Mouse (Mus musculus) heart, embryonic 12.5 days (tissue): Measurements from ENCODE around the gene Gabpb1. TPM values are rescaled to one million over a fixed set of nuclear protein-coding genes. Genes with fewer than 3 reads are reported as not detected.

Experiments
- ATAC-seq: fragments of 200-750 bp; cut with Nextera tagmentation; 2 replicates; pipeline ENCODE4 v1.8.0; 2017; ENCODE audit warnings: moderate TSS enrichment, moderate library complexity; ENCODE audit not compliant: insufficient number of reproducible peaks, low FRiP score
- H3K27ac ChIP-seq: fragments of 300-500 bp; sonication (generic); 2 replicates; pipeline ENCODE4 v1.5.1; 2016; ENCODE audit warnings: mild to moderate bottlenecking, moderate library complexity; ENCODE audit not compliant: poor library complexity, severe bottlenecking
- H3K27me3 ChIP-seq: fragments of 300-500 bp; sonication (generic); replicated peaks from 2 replicates; pipeline ENCODE4 v1.6.1; 2016; ENCODE audit warnings: mild to moderate bottlenecking, moderate library complexity
- H3K36me3 ChIP-seq: fragments of 300-500 bp; sonication (generic); 2 replicates; pipeline ENCODE4 v1.6.1; 2016; ENCODE audit warnings: mild to moderate bottlenecking, moderate library complexity
- H3K4me1 ChIP-seq: fragments of 300-500 bp; sonication (generic); replicated peaks from 2 replicates; pipeline ENCODE4 v1.6.1; 2016; ENCODE audit warnings: mild to moderate bottlenecking
- H3K4me2 ChIP-seq: fragments of 300-500 bp; sonication (generic); 2 replicates; pipeline ENCODE4 v1.6.1; 2016; ENCODE audit warnings: mild to moderate bottlenecking, moderate library complexity
- H3K4me3 ChIP-seq: fragments of 300-500 bp; sonication (generic); 2 replicates; pipeline ENCODE4 v1.5.1; 2016; ENCODE audit warnings: mild to moderate bottlenecking
- H3K9ac ChIP-seq: fragments of 300-500 bp; sonication (generic); 2 replicates; pipeline ENCODE4 v1.6.1; 2016; ENCODE audit warnings: mild to moderate bottlenecking, moderate library complexity
- H3K9me3 ChIP-seq: fragments of 300-500 bp; sonication (generic); replicated peaks from 2 replicates; pipeline ENCODE4 v1.6.1; 2016; ENCODE audit warnings: mild to moderate bottlenecking, moderate library complexity
- WGBS: fragments of 180-500 bp; shearing (Covaris S2); methylation state at CpG from one replicate; pipeline ENCODE4 v1.1.7; 2016; 5-methylcytosine and 5-hydroxymethylcytosine counted together
- polyA plus RNA-seq: library from polyadenylated mRNA; unstranded; fragments of >200 nt; fragmentation: Nextera tagmentation; extraction: Ambion mirVana; gene quantifications from 2 replicates; pipeline ENCODE4 v1.2.1, GENCODE M21; 2016

Gene Gabpb1
- polyA plus RNA-seq, 1 experiment from 2014 or later: 39.0 TPM

- Histone ChIP-seq H3K4me3 (peak overlapping the region; percentile 99), H3K9me3 (no peaks in the 10 kb centered on the region), H3K9ac (peak overlapping the region; percentile 99), H3K4me2 (peak overlapping the region; percentile 83), H3K27me3 (no peaks in the 10 kb centered on the region), H3K36me3 (peaks cover 11% of the 10 kb centered on the region), H3K4me1 (peaks cover 13% of the 10 kb centered on the region), H3K27ac (peak overlapping the region; percentile 100)
- peak; percentile 86 for ATAC-seq
- WGBS: under 1% methylated on average over 96 of the region's 99 CpGs
These were observed 692 bp downstream of the Gabpb1 start for GRCm38 (mm10) chr2:126675169-126676121.

GRCm38 (mm10) chr2:126674441-126675168 lies 1.5 kb downstream of the Gabpb1 start:
- under 1% methylated on average over 77 of the region's 77 CpGs for WGBS

GRCm38 (mm10) chr2:126673317-126674242 lies 2.6 kb downstream of the Gabpb1 start:
- 63% methylated on average over 13 of the region's 13 CpGs for WGBS
- ATAC-seq: no peak
- no peaks in the 10 kb centered on the region for H3K27me3 ChIP-seq

More at GRCm38 (mm10) chr2:126674441-126675168, 1.5 kb downstream of the Gabpb1 start:
- no peaks in the 10 kb centered on the region for H3K9me3 ChIP-seq
- peaks cover 8% of the 10 kb centered on the region for H3K36me3 ChIP-seq
- ATAC-seq: peak; percentile 73
- H3K27ac ChIP-seq: peak overlapping the region; percentile 100
- H3K9ac ChIP-seq: peak overlapping the region; percentile 99
- H3K4me1 ChIP-seq: peaks cover 13% of the 10 kb centered on the region
- peak overlapping the region; percentile 83 for H3K4me2 ChIP-seq
- H3K27me3 ChIP-seq: no peaks in the 10 kb centered on the region
- H3K4me3 ChIP-seq: peak overlapping the region; percentile 99

DNA sequence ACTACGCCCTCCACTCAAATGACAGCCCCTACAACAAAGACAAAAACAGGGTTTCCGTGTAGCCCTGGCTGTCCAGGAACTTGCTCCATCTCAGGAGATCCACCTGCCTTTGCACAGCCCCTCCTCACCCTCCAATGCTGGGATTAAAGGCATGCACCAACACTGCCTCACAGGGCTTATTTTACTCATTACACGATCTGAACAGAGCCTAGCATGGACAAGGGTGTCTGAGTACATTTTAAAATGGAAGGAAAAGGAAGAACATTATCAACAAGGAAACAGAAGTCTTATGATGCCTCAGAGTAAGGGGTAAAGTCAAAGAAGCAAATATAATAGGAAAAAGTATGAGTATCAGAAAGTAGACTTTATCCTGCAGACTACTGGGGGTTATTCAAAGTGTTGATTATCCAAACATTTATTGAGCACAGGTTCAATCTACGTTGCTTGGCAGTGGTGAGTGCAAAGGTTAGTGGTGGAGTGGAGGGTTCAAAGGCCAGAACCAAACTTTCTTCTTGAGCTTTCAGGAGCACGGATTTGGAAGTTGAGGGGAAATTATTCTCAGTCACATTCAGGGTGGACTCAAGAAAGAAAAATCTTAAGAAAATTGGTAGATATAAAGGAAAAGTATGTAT lies 7.4 kb downstream of the Gabpb1 start:
- H3K4me2 ChIP-seq: no peak overlapping the region
- H3K36me3 ChIP-seq: 0 out of 2 replicates have a peak, but pooled peaks cover 4% of the 10 kb centered on the region
- no peaks in the 10 kb centered on the region for H3K27me3 ChIP-seq
- no peak overlapping the region for H3K4me3 ChIP-seq
- 88% methylated on average over 5 of the region's 5 CpGs for WGBS
- no peak for ATAC-seq
- H3K9me3 ChIP-seq: no peaks in the 10 kb centered on the region
- H3K4me1 ChIP-seq: peaks cover 7% of the 10 kb centered on the region
- H3K27ac ChIP-seq: no peak overlapping the region
- no peak overlapping the region for H3K9ac ChIP-seq

More at GRCm38 (mm10) chr2:126673317-126674242, 2.6 kb downstream of the Gabpb1 start:
- Histone ChIP-seq H3K9ac (peak overlapping the region; percentile 99), H3K36me3 (peaks cover 2% of the 10 kb centered on the region; the same call in 1 of the 2 replicates), H3K4me3 (peak overlapping the region; percentile 99), H3K27ac (peak overlapping the region; percentile 100; the same call in 1 of the 2 replicates), H3K4me1 (peaks cover 13% of the 10 kb centered on the region), H3K9me3 (no peaks in the 10 kb centered on the region), H3K4me2 (peak overlapping the region; percentile 83)

DNA sequence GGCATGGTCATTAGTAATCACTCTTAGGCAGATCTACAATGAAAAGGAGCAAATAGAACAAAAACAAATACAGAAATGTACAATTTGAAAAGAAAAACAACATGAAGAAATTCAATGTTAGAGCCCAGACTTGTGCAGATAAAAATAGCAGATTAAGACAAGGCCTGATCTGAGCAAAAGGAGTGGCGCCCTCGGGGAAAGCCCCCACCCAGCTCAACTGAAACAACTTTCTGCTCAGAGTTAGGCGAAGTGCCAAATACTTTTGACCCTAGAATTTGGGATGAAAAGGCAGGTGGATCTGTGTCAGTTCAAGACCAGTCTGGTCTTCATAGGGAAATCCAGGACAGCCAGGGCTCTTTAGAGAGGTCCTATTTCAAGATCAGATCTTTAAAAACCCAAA lies 10.2 kb downstream of the Gabpb1 start:
- ATAC-seq: no peak
- no peaks in the 10 kb centered on the region for H3K9me3 ChIP-seq
- H3K9ac ChIP-seq: no peak overlapping the region
- no peaks in the 10 kb centered on the region for H3K4me1 ChIP-seq
- 86% methylated on average over 3 of the region's 3 CpGs for WGBS
- 0 out of 2 replicates have a peak, but pooled peaks cover 4% of the 10 kb centered on the region for H3K36me3 ChIP-seq
- no peak overlapping the region for H3K4me3 ChIP-seq
- H3K27ac ChIP-seq: no peak overlapping the region
- H3K27me3 ChIP-seq: no peaks in the 10 kb centered on the region
- H3K4me2 ChIP-seq: no peak overlapping the region

DNA sequence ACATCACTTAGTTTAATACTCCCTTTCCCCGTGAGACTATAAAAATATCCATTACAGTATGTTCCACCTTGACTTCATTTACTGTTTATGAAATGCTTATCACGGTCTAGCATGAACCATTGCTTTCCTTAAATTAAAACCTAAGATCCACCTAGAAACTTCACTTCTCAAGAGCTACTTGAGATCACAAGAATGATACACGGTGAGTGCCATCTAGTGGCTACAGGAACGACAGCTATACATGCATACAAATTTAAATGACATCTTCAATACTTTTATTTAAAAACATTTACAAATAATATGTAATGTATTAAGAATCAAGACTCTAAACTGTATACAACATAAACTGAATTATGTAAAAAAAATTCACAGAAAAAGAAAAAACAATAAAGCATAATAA lies 12.7 kb downstream of the Gabpb1 start:
- Histone ChIP-seq H3K9me3 (no peaks in the 10 kb centered on the region), H3K9ac (no peak overlapping the region), H3K27me3 (no peaks in the 10 kb centered on the region), H3K4me2 (no peak overlapping the region), H3K4me3 (no peak overlapping the region), H3K4me1 (no peaks in the 10 kb centered on the region), H3K36me3 (0 out of 2 replicates have a peak, but pooled peaks cover 4% of the 10 kb centered on the region), H3K27ac (no peak overlapping the region)
- 57% methylated on average over 4 of the region's 4 CpGs for WGBS
- no peak for ATAC-seq

DNA sequence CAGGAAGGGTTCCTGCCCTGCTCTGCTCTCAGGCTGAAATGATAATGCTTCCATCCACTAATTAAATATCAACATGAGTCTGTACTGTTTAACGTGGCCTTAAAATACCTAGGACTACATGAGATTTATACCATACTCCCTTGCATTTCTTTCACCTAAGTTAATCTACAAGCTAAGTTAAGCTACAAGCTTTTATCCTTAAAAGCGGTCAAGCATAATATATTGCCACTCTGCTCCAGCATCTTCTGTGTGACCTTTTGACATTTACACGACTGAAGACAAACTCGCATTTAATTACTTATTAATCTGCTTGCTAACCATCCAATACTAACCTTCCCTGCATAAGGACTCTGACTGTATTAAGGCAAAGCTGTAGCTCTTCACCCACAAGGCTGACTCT lies 23.2 kb downstream of the Gabpb1 start:
- peaks cover 52% of the 10 kb centered on the region for H3K36me3 ChIP-seq
- no peak overlapping the region for H3K4me2 ChIP-seq
- no peak for ATAC-seq
- no peaks in the 10 kb centered on the region for H3K4me1 ChIP-seq
- no peak overlapping the region for H3K9ac ChIP-seq
- no peaks in the 10 kb centered on the region for H3K27me3 ChIP-seq
- H3K4me3 ChIP-seq: no peak overlapping the region
- no peaks in the 10 kb centered on the region for H3K9me3 ChIP-seq
- 91% methylated on average over 4 of the region's 4 CpGs for WGBS
- H3K27ac ChIP-seq: no peak overlapping the region

DNA sequence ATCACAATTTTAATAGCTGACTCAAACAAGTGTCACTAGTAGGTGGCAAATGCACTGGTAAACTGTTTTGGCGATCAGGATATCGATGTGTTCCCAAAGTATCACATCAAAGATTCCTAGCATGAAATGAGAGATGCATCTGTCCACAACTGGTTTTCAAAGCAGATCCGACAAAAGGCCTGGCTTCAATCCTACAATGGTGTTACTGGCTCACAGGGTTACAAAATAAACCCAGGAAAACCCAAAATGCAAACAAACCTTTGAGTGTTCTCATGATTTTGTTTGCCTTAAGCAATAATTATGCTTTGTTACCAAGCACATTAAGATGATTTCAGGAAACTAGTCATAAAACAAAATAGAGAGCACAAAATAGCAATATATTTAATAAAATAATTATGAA lies 28.4 kb downstream of the Gabpb1 start:
- Histone ChIP-seq H3K4me2 (no peak overlapping the region), H3K27me3 (no peaks in the 10 kb centered on the region), H3K36me3 (peaks cover 71% of the 10 kb centered on the region), H3K27ac (no peak overlapping the region), H3K9me3 (no peaks in the 10 kb centered on the region), H3K9ac (no peak overlapping the region), H3K4me3 (no peak overlapping the region), H3K4me1 (0 out of 2 replicates have a peak, but pooled peaks cover 3% of the 10 kb centered on the region)
- WGBS: 96% methylated on average over 3 of the region's 3 CpGs
- ATAC-seq: no peak

DNA sequence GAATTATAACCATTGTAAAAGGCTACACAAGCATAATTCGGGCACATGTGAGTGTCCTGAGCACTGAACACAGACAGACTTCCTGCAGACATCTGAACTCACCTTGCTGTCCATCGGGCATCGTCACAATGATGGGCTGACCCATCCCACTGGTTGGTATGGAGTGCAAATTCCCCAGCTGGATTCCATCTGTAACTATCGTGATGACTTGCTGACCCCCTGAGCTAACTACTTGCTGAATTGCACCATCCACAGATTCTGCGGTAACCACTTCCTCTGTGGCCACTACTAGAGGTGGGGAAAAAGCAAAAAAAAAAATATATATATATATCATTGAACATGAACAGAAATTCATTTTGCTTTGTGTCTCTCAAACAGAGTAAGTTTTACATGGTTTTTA lies 29.7 kb downstream of the Gabpb1 start:
- Histone ChIP-seq H3K9me3 (no peaks in the 10 kb centered on the region), H3K36me3 (peaks cover 63% of the 10 kb centered on the region), H3K4me3 (no peak overlapping the region), H3K4me1 (0 out of 2 replicates have a peak, but pooled peaks cover 3% of the 10 kb centered on the region), H3K27ac (no peak overlapping the region), H3K27me3 (no peaks in the 10 kb centered on the region), H3K9ac (no peak overlapping the region), H3K4me2 (no peak overlapping the region)
- WGBS: 85% methylated on average over 5 of the region's 5 CpGs
- ATAC-seq: no peak

DNA sequence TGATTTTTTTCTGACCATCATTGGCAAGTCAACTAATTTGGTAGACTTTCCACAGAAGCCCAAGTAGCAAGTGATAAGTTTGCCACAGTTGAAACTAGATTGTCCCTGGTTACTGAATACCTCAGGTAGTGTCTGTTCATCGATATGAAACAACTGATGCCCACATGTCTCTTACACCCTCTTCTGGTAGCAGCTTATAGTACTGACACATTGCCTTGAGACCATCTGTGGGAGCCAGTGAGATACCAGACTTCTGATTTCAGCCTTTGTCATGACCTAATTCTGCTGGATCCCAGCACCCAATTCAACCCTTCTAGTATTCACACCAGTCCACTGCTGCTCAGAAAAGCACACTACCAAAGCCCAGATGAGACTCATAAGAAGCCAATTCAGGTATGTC lies 31.4 kb downstream of the Gabpb1 start:
- H3K9ac ChIP-seq: no peak overlapping the region
- H3K36me3 ChIP-seq: peaks cover 67% of the 10 kb centered on the region
- H3K9me3 ChIP-seq: peaks cover 5% of the 10 kb centered on the region; the same call in 1 of the 2 replicates
- H3K4me3 ChIP-seq: no peak overlapping the region
- ATAC-seq: no peak
- 90% methylated on average over 1 of the region's 1 CpGs for WGBS
- no peaks in the 10 kb centered on the region for H3K27me3 ChIP-seq
- no peak overlapping the region for H3K4me2 ChIP-seq
- H3K27ac ChIP-seq: no peak overlapping the region
- H3K4me1 ChIP-seq: 0 out of 2 replicates have a peak, but pooled peaks cover 3% of the 10 kb centered on the region
